Mouse (Mus musculus): ENCODE results near the gene Psmb4. TPM values are rescaled to one million over a fixed set of nuclear protein-coding genes. Genes with fewer than 3 reads are reported as not detected.

Gene Psmb4
- total RNA-seq (2023), result 100 to 1,000 TPM; 191 to 202 TPM

GRCm38 (mm10) chr3:94886316-94887224 is at the start of gene Psmb4:
Gene Psmb4 (minus strand): TSS chr3:94886961.

DNA sequence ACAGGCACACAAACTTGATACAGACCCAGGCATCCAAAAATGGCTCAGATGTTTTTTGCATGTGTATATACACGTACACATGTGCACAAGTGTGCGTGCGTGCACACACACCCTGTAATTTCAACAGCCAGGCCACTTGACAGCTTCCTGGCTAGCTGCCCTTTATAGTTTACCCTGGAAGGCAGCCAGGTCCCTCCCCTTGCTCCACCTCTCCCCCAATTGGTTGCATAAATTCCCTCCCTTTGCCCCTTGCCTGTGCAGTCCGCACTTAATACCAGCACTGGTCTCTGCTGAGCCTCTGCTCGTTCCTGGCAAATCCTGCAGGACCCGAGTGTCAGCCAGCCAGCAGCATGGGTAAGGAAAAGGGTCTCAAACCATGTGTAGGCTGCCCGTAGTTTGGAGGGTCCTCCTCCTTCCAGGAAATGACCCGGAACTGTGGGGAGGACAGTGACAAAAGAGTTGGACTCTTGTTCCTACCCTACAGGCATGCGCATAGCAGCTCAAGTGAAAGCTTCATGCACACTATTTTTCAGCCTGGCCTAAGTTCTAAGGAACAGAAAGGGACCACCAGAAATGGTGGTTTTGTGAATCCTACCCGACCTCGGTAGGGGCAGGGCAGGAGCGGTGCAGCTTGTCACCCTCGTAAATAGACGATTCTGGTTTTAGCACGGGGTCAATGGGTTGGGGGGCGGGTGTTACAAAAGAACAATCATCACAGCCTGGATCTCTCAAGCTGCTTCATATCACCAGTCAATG is 46.2 kb upstream of the Psmb4 start, which contains the start of gene Selenbp1:
TSS of gene Selenbp1 (plus strand) at position 248 of the 756 bp plus-strand sequence.

GRCm38 (mm10) chr3:94837183-94837890 is 49.4 kb downstream of the Psmb4 start, which contains the start of gene Pogz:
Gene Pogz (plus strand): TSS chr3:94837567.

Other genes with a start within 250 kb of the Psmb4 start
- not detected for gene Gm10972, start 243.8 kb downstream of the Psmb4 start, total RNA-seq (2023)
- under 1 TPM; 0.44 to 0.93 TPM for gene Tuft1, start 228.1 kb downstream of the Psmb4 start, total RNA-seq (2023)
- 1 to 10 TPM in 1 of 2 experiments, under 1 TPM in 1; 0.99 to 4.0 TPM for gene Selenbp2, start 193.4 kb downstream of the Psmb4 start, total RNA-seq (2023)
- 1 to 10 TPM; 2.5 to 3.0 TPM for gene Cgn, start 100.5 kb downstream of the Psmb4 start, total RNA-seq (2023)
- 10 to 100 TPM; 23.5 to 28.4 TPM for gene Pogz, start 49.4 kb downstream of the Psmb4 start, total RNA-seq (2023)
- gene Selenbp1, start 46.1 kb upstream of the Psmb4 start, total RNA-seq (2023), result 10 to 100 TPM; 21.7 to 22.7 TPM
- gene Rfx5, start 67.1 kb upstream of the Psmb4 start, total RNA-seq (2023), result 10 to 100 TPM; 18.2 to 18.3 TPM
- gene Pi4kb, start 87.8 kb upstream of the Psmb4 start, total RNA-seq (2023), result 10 to 100 TPM; 35.3 to 38.0 TPM
- gene Zfp687, start 128.5 kb upstream of the Psmb4 start, total RNA-seq (2023), result 10 to 100 TPM; 52.3 to 57.1 TPM
- gene Psmd4, start 155.7 kb upstream of the Psmb4 start, total RNA-seq (2023), result 10 to 100 TPM; 87.5 to 94.1 TPM
- 10 to 100 TPM; 24.1 to 25.7 TPM for gene Pip5k1a, start 220.0 kb upstream of the Psmb4 start, total RNA-seq (2023)
- gene Vps72, start 224.1 kb upstream of the Psmb4 start, total RNA-seq (2023), result 10 to 100 TPM; 31.7 to 35.6 TPM
- 1 to 10 TPM in 1 of 2 experiments, under 1 TPM in 1; 0.91 to 1.3 TPM for gene Tmod4, start 237.5 kb upstream of the Psmb4 start, total RNA-seq (2023)
- 10 to 100 TPM; 40.4 to 48.0 TPM for gene Scnm1, start 247.1 kb upstream of the Psmb4 start, total RNA-seq (2023)
- gene Lysmd1, start 247.1 kb upstream of the Psmb4 start, total RNA-seq (2023), result 1 to 10 TPM; 2.0 to 2.4 TPM